In genomic region chr11:69961841-69962240, GRCm38 (mm10) we compare ENCODE assay signal across 38 mouse cellular contexts. TPM values are rescaled to one million over a fixed set of nuclear protein-coding genes. Genes with fewer than 3 reads are reported as not detected.
DNase-seq lines count a peak whose midpoint lies in the region; ATAC-seq and TF ChIP-seq lines count a peak whose summit lies in the region.
"Had no signal": no experiment of that assay in that cellular context is flagged by ENCODE, and none has a peak within 500 bp of the region (broad histone marks: within the 10 kb centered on the region; RNA-seq: fewer than 3 reads in every experiment).

No protein-coding gene starts in this region.

- no peak overlapping the region for H3K9ac ChIP-seq in limb, embryonic 13.5 days
- H3K9ac ChIP-seq in intestine, postnatal 0 days (ENCODE audit: low read depth, low read length), result no peak overlapping the region
- H3K9ac ChIP-seq in stomach, embryonic 15.5 days, result no peak overlapping the region
- H3K9ac ChIP-seq in lung, postnatal 0 days (replicated peaks; ENCODE audit: low read depth), result no peak overlapping the region
- H3K9ac ChIP-seq: forebrain, embryonic 13.5 days; heart, embryonic 13.5 days; hindbrain, embryonic 14.5 days; kidney, embryonic 15.5 days; limb, embryonic 15.5 days; liver, embryonic 13.5 days; neural tube, embryonic 12.5 days had no signal

- TF ChIP-seq EP300 in lung, postnatal 0 days (IDR thresholded peaks at IDR 0.05), result no peak

- TF ChIP-seq POLR2A in cerebellum, adult 2 months (IDR thresholded peaks at IDR 0.05; ENCODE audit: borderline replicate concordance, insufficient read depth, low read length), result no peak

- H3K4me2 ChIP-seq in limb, embryonic 13.5 days (replicated peaks), result no peak overlapping the region
- H3K4me2 ChIP-seq in intestine, postnatal 0 days (replicated peaks; ENCODE audit: low read depth), result peak overlapping the region; percentile 38
- no peak overlapping the region for H3K4me2 ChIP-seq in stomach, embryonic 15.5 days
- no peak overlapping the region for H3K4me2 ChIP-seq in lung, postnatal 0 days (replicated peaks; ENCODE audit: low read depth, low read length)
- H3K4me2 ChIP-seq: forebrain, embryonic 13.5 days; heart, embryonic 13.5 days; hindbrain, embryonic 14.5 days; kidney, embryonic 15.5 days; limb, embryonic 15.5 days; liver, embryonic 13.5 days; neural tube, embryonic 12.5 days had no signal

- no peaks in the 10 kb centered on the region for H3K36me3 ChIP-seq in limb, embryonic 13.5 days
- H3K36me3 ChIP-seq in limb, embryonic 10.5 days, result 0 out of 2 replicates have a peak, but pooled peaks cover 2% of the 10 kb centered on the region
- no peaks in the 10 kb centered on the region for H3K36me3 ChIP-seq in intestine, postnatal 0 days (ENCODE audit: control insufficient read depth, insufficient read depth)
- H3K36me3 ChIP-seq in stomach, embryonic 15.5 days, result no peaks in the 10 kb centered on the region
- no peaks in the 10 kb centered on the region for H3K36me3 ChIP-seq in lung, postnatal 0 days (ENCODE audit: insufficient read depth, low read length)
- H3K36me3 ChIP-seq: heart, embryonic 13.5 days; kidney, embryonic 15.5 days; limb, embryonic 15.5 days; liver, embryonic 13.5 days; midbrain, embryonic 10.5 days; neural tube, embryonic 12.5 days had no signal

- no peaks in the 10 kb centered on the region for H3K9me3 ChIP-seq in limb, embryonic 13.5 days
- H3K9me3 ChIP-seq in limb, embryonic 10.5 days (replicated peaks), result no peaks in the 10 kb centered on the region
- no peaks in the 10 kb centered on the region for H3K9me3 ChIP-seq in intestine, postnatal 0 days (ENCODE audit: control insufficient read depth)
- H3K9me3 ChIP-seq in stomach, embryonic 15.5 days, result no peaks in the 10 kb centered on the region
- H3K9me3 ChIP-seq in lung, postnatal 0 days (ENCODE audit: low read length), result no peaks in the 10 kb centered on the region
- H3K9me3 ChIP-seq: forebrain, embryonic 13.5 days; heart, embryonic 13.5 days; kidney, embryonic 15.5 days; limb, embryonic 15.5 days; liver, embryonic 13.5 days; midbrain, embryonic 10.5 days; neural tube, embryonic 12.5 days had no signal

- no peak for TF ChIP-seq CTCF in intestine, postnatal 0 days (IDR thresholded peaks at IDR 0.05; ENCODE audit: low read depth)
- TF ChIP-seq CTCF in lung, postnatal 0 days (IDR thresholded peaks at IDR 0.05), result no peak
- TF ChIP-seq CTCF in cerebellum, adult 2 months (IDR thresholded peaks at IDR 0.05; ENCODE audit: borderline replicate concordance, insufficient read depth, low read depth, low read length), result no peak

- 48% methylated on average over 5 of the region's 5 CpGs for WGBS in limb, embryonic 13.5 days
- WGBS in limb, embryonic 10.5 days, result 47% methylated on average over 5 of the region's 5 CpGs
- 16% methylated on average over 5 of the region's 5 CpGs for WGBS in intestine, postnatal 0 days
- 22% methylated on average over 5 of the region's 5 CpGs for WGBS in stomach, embryonic 15.5 days
- 32% methylated on average over 5 of the region's 5 CpGs for WGBS in lung, postnatal 0 days
- 55% methylated on average over 5 of the region's 5 CpGs for WGBS in cerebellum, adult 2 months

- no peak for ATAC-seq in limb, embryonic 13.5 days (ENCODE audit: low FRiP score, low read depth)
- peak; percentile 42 for ATAC-seq in granulocyte monocyte progenitor cell, adult 5-6 weeks (replicated peaks; ENCODE audit: poor library complexity, severe bottlenecking)
- ATAC-seq in intestine, postnatal 0 days, result peak; percentile 47
- no peak for ATAC-seq in stomach, embryonic 15.5 days (ENCODE audit: insufficient read depth, low FRiP score, low read depth)
- no peak for ATAC-seq in frontal cortex, adult (ENCODE audit: low TSS enrichment)
- ATAC-seq in lung, postnatal 0 days, result no peak
- ATAC-seq: activated CD4-positive, CD25-positive, alpha-beta regulatory T cell, adult 4 months; forebrain, embryonic 13.5 days; midbrain, embryonic 16.5 days had no signal

- H3K4me1 ChIP-seq in limb, embryonic 13.5 days, result peaks cover 18% of the 10 kb centered on the region
- H3K4me1 ChIP-seq in limb, embryonic 10.5 days, result peaks cover 17% of the 10 kb centered on the region
- H3K4me1 ChIP-seq in intestine, postnatal 0 days (replicated peaks; ENCODE audit: control insufficient read depth, insufficient read depth, low read length), result no peaks in the 10 kb centered on the region
- peaks cover 10% of the 10 kb centered on the region; the same call in 1 of the 2 replicates for H3K4me1 ChIP-seq in stomach, embryonic 15.5 days
- no peaks in the 10 kb centered on the region for H3K4me1 ChIP-seq in lung, postnatal 0 days (ENCODE audit: insufficient read depth, low read depth, low read length)
- no peaks in the 10 kb centered on the region for H3K4me1 ChIP-seq in cerebellum, adult 2 months (ENCODE audit: control insufficient read depth, insufficient read depth, low read length)

- 0 out of 2 replicates have a peak overlapping the region, but pooled peaks have one; percentile 1 for H3K4me3 ChIP-seq in limb, embryonic 13.5 days
- H3K4me3 ChIP-seq in limb, embryonic 10.5 days, result no peak overlapping the region
- H3K4me3 ChIP-seq in intestine, postnatal 0 days (ENCODE audit: low read depth, low read length), result 0 out of 2 replicates have a peak overlapping the region, but pooled peaks have one; percentile 7
- no peak overlapping the region for H3K4me3 ChIP-seq in stomach, embryonic 15.5 days (replicated peaks)
- H3K4me3 ChIP-seq in lung, postnatal 0 days (ENCODE audit: low read depth, low read length), result no peak overlapping the region
- H3K4me3 ChIP-seq in cerebellum, adult 2 months (replicated peaks; ENCODE audit: insufficient read depth, low read depth, low read length), result no peak overlapping the region
- H3K4me3 ChIP-seq: forebrain, embryonic 13.5 days; gastrocnemius, adult 2 months; heart, adult 2 months; heart, embryonic 13.5 days; kidney, embryonic 15.5 days; limb, embryonic 15.5 days; liver, embryonic 13.5 days; midbrain, embryonic 10.5 days; myocyte; neural tube, embryonic 12.5 days had no signal

- no peak for DNase-seq in limb, embryonic 10.5 days (ENCODE audit: low spot score)
- no peak for DNase-seq in lung, postnatal 0 days (ENCODE audit: low spot score)
- DNase-seq in cerebellum, adult 2 months, result no peak
- DNase-seq: adrenal gland, adult 8-10 months; cerebellum, adult 8-10 months; cerebellum, postnatal 25 days; gastrocnemius, adult 2 months; gastrocnemius, postnatal 36 days; heart, adult 2 months; heart, postnatal 10 days; kidney, adult 18-20 months; kidney, postnatal 25 days; liver, embryonic 13.5 days; lung, adult 2 months; lung, postnatal 14 days; right cerebral cortex, postnatal 4 days; thymus, adult 18-20 months; thymus, postnatal 36 days had no signal

- H3K27me3 ChIP-seq in limb, embryonic 13.5 days, result peaks cover 75% of the 10 kb centered on the region
- peaks cover 61% of the 10 kb centered on the region for H3K27me3 ChIP-seq in limb, embryonic 10.5 days (ENCODE audit: low read depth, poor library complexity, severe bottlenecking)
- 0 out of 2 replicates have a peak, but pooled peaks cover 4% of the 10 kb centered on the region for H3K27me3 ChIP-seq in intestine, postnatal 0 days (replicated peaks; ENCODE audit: control insufficient read depth, insufficient read depth, low read length)
- H3K27me3 ChIP-seq in stomach, embryonic 15.5 days (replicated peaks), result peaks cover 25% of the 10 kb centered on the region
- peaks cover 16% of the 10 kb centered on the region for H3K27me3 ChIP-seq in lung, postnatal 0 days (replicated peaks; ENCODE audit: insufficient read depth, low read length)
- H3K27me3 ChIP-seq in cerebellum, adult 2 months (ENCODE audit: control insufficient read depth, insufficient read depth, low read length), result peaks cover 5% of the 10 kb centered on the region; the same call in 1 of the 2 replicates

- H3K27ac ChIP-seq in limb, embryonic 13.5 days, result no peak overlapping the region
- H3K27ac ChIP-seq in limb, embryonic 10.5 days, result no peak overlapping the region
- H3K27ac ChIP-seq in intestine, postnatal 0 days (ENCODE audit: low read depth, low read length), result peak overlapping the region; percentile 92
- 0 out of 2 replicates have a peak overlapping the region, but pooled peaks have one; percentile 51 for H3K27ac ChIP-seq in stomach, embryonic 15.5 days
- no peak overlapping the region for H3K27ac ChIP-seq in lung, postnatal 0 days (ENCODE audit: low read length)
- H3K27ac ChIP-seq in cerebellum, adult 2 months (ENCODE audit: insufficient read depth, low read length), result no peak overlapping the region
- H3K27ac ChIP-seq: forebrain, embryonic 13.5 days; gastrocnemius, adult 2 months; heart, adult 2 months; heart, embryonic 13.5 days; hindbrain, embryonic 14.5 days; kidney, embryonic 15.5 days; limb, embryonic 15.5 days; liver, embryonic 13.5 days; midbrain, embryonic 10.5 days; neural tube, embryonic 12.5 days had no signal

RNA-seq across cellular contexts. Expression of gene Cldn7, which starts 2.7 kb away (rescaled TPM):
- polyA plus RNA-seq in limb, embryonic 13.5 days (2015; fragmentation: Nextera tagmentation; extraction: Ambion mirVana), result 13.4 and 14.4 TPM in 2 replicates
- 28.7 and 35.4 TPM in 2 replicates for polyA plus RNA-seq in limb, embryonic 10.5 days (2016; fragmentation: Nextera tagmentation; extraction: Ambion mirVana)
- total RNA-seq in granulocyte monocyte progenitor cell, adult 5-6 weeks (2014; fragmentation: Nextera tagmentation), result not detected in 2 replicates
- not detected in 2 replicates for total RNA-seq in granulocyte monocyte progenitor cell, adult 5-6 weeks (2017)
- 1,243 and 1,341 TPM in 2 replicates for polyA plus RNA-seq in intestine, postnatal 0 days (2015; fragmentation: Nextera tagmentation; extraction: Ambion mirVana)
- polyA plus RNA-seq in stomach, embryonic 15.5 days (2015; fragmentation: Nextera tagmentation; extraction: Ambion mirVana), result 438 and 517 TPM in 2 replicates
- polyA plus RNA-seq in lung, postnatal 0 days (2015; fragmentation: Nextera tagmentation; extraction: Ambion mirVana), result 212 and 230 TPM in 2 replicates
- 0.33 TPM in 1 of 2 replicates, not detected in the other for polyA plus RNA-seq in cerebellum, adult 2 months (2012; rRNA removed)
- total RNA-seq: gastrocnemius, adult 2 months; gastrocnemius, postnatal 36 days; heart, adult 2 months; heart, postnatal 10 days; layer of hippocampus, adult 18-20 months; layer of hippocampus, postnatal 14 days; left cerebral cortex, adult 8-10 months; left cerebral cortex, postnatal 36 days had no signal
- polyA plus RNA-seq: activated CD4-positive, CD25-positive, alpha-beta regulatory T cell, adult 4 months; myocyte had no signal

RNA-seq across cellular contexts. Expression of gene Slc2a4, which starts 13.9 kb away (rescaled TPM):
- polyA plus RNA-seq in limb, embryonic 13.5 days (2015; fragmentation: Nextera tagmentation; extraction: Ambion mirVana), result 29.2 and 29.6 TPM in 2 replicates
- 19.9 and 29.3 TPM in 2 replicates for polyA plus RNA-seq in limb, embryonic 10.5 days (2016; fragmentation: Nextera tagmentation; extraction: Ambion mirVana)
- not detected in 2 replicates for total RNA-seq in granulocyte monocyte progenitor cell, adult 5-6 weeks (2014; fragmentation: Nextera tagmentation)
- total RNA-seq in granulocyte monocyte progenitor cell, adult 5-6 weeks (2017), result not detected in 2 replicates
- polyA plus RNA-seq in intestine, postnatal 0 days (2015; fragmentation: Nextera tagmentation; extraction: Ambion mirVana), result 18.3 and 18.7 TPM in 2 replicates
- polyA plus RNA-seq in stomach, embryonic 15.5 days (2015; fragmentation: Nextera tagmentation; extraction: Ambion mirVana), result 26.3 and 28.9 TPM in 2 replicates
- 3.7 and 4.3 TPM in 2 replicates for polyA plus RNA-seq in lung, postnatal 0 days (2015; fragmentation: Nextera tagmentation; extraction: Ambion mirVana)
- 5.9 and 7.2 TPM in 2 replicates for polyA plus RNA-seq in cerebellum, adult 2 months (2012; rRNA removed)
- total RNA-seq: hematopoietic stem cell, adult 5-6 weeks had no signal
- polyA plus RNA-seq: activated CD4-positive, CD25-positive, alpha-beta regulatory T cell, adult 4 months had no signal

RNA-seq across cellular contexts. Expression of gene Ctdnep1, which starts 19.1 kb away (rescaled TPM):
- 30.8 and 31.2 TPM in 2 replicates for polyA plus RNA-seq in limb, embryonic 13.5 days (2015; fragmentation: Nextera tagmentation; extraction: Ambion mirVana)
- polyA plus RNA-seq in limb, embryonic 10.5 days (2016; fragmentation: Nextera tagmentation; extraction: Ambion mirVana), result 22.2 and 24.8 TPM in 2 replicates
- 191 and 254 TPM in 2 replicates for total RNA-seq in granulocyte monocyte progenitor cell, adult 5-6 weeks (2014; fragmentation: Nextera tagmentation)
- total RNA-seq in granulocyte monocyte progenitor cell, adult 5-6 weeks (2017), result 19.3 and 23.8 TPM in 2 replicates
- 23.2 and 24.1 TPM in 2 replicates for polyA plus RNA-seq in intestine, postnatal 0 days (2015; fragmentation: Nextera tagmentation; extraction: Ambion mirVana)
- polyA plus RNA-seq in stomach, embryonic 15.5 days (2015; fragmentation: Nextera tagmentation; extraction: Ambion mirVana), result 23.0 and 23.2 TPM in 2 replicates
- 23.7 and 24.7 TPM in 2 replicates for polyA plus RNA-seq in lung, postnatal 0 days (2015; fragmentation: Nextera tagmentation; extraction: Ambion mirVana)
- polyA plus RNA-seq in cerebellum, adult 2 months (2012; rRNA removed), result 93.9 and 108 TPM in 2 replicates

RNA-seq across cellular contexts. Expression of gene Elp5, which starts 20.5 kb away (rescaled TPM):
- 126 and 134 TPM in 2 replicates for polyA plus RNA-seq in limb, embryonic 13.5 days (2015; fragmentation: Nextera tagmentation; extraction: Ambion mirVana)
- polyA plus RNA-seq in limb, embryonic 10.5 days (2016; fragmentation: Nextera tagmentation; extraction: Ambion mirVana), result 154 and 176 TPM in 2 replicates
- total RNA-seq in granulocyte monocyte progenitor cell, adult 5-6 weeks (2014; fragmentation: Nextera tagmentation), result 59.4 and 70.0 TPM in 2 replicates
- 58.2 and 77.5 TPM in 2 replicates for total RNA-seq in granulocyte monocyte progenitor cell, adult 5-6 weeks (2017)
- polyA plus RNA-seq in intestine, postnatal 0 days (2015; fragmentation: Nextera tagmentation; extraction: Ambion mirVana), result 56.8 and 57.7 TPM in 2 replicates
- 92.9 and 99.4 TPM in 2 replicates for polyA plus RNA-seq in stomach, embryonic 15.5 days (2015; fragmentation: Nextera tagmentation; extraction: Ambion mirVana)
- 65.9 and 72.1 TPM in 2 replicates for polyA plus RNA-seq in lung, postnatal 0 days (2015; fragmentation: Nextera tagmentation; extraction: Ambion mirVana)
- polyA plus RNA-seq in cerebellum, adult 2 months (2012; rRNA removed), result 106 and 109 TPM in 2 replicates

RNA-seq across cellular contexts. Expression of gene Ybx2, which starts 26.2 kb away (rescaled TPM):
- 9.3 and 9.7 TPM in 2 replicates for polyA plus RNA-seq in limb, embryonic 13.5 days (2015; fragmentation: Nextera tagmentation; extraction: Ambion mirVana)
- polyA plus RNA-seq in limb, embryonic 10.5 days (2016; fragmentation: Nextera tagmentation; extraction: Ambion mirVana), result 6.1 TPM in 2 replicates
- total RNA-seq in granulocyte monocyte progenitor cell, adult 5-6 weeks (2014; fragmentation: Nextera tagmentation), result not detected in 2 replicates
- total RNA-seq in granulocyte monocyte progenitor cell, adult 5-6 weeks (2017), result 2.1 TPM in 1 of 2 replicates, not detected in the other
- polyA plus RNA-seq in intestine, postnatal 0 days (2015; fragmentation: Nextera tagmentation; extraction: Ambion mirVana), result 0.42 and 0.43 TPM in 2 replicates
- 2.9 and 3.3 TPM in 2 replicates for polyA plus RNA-seq in stomach, embryonic 15.5 days (2015; fragmentation: Nextera tagmentation; extraction: Ambion mirVana)
- polyA plus RNA-seq in lung, postnatal 0 days (2015; fragmentation: Nextera tagmentation; extraction: Ambion mirVana), result 1.00 and 1.1 TPM in 2 replicates
- polyA plus RNA-seq in cerebellum, adult 2 months (2012; rRNA removed), result 16.5 and 16.8 TPM in 2 replicates
- polyA plus RNA-seq: activated CD4-positive, CD25-positive, alpha-beta regulatory T cell, adult 4 months had no signal

Comparison
In these comparisons a context has a peak if more than half of its experiments do, and no peak if none do; other contexts are left out.
1. H3K4me3 ChIP-seq: peak in limb, embryonic 13.5 days (single experiment) and intestine, postnatal 0 days (single experiment); none in limb, embryonic 10.5 days (single experiment), stomach, embryonic 15.5 days (single experiment), lung, postnatal 0 days (single experiment) and cerebellum, adult 2 months (single experiment).
2. ATAC-seq: peak in granulocyte monocyte progenitor cell, adult 5-6 weeks (single experiment) and intestine, postnatal 0 days (single experiment); none in limb, embryonic 13.5 days (single experiment), stomach, embryonic 15.5 days (single experiment), frontal cortex, adult (single experiment) and lung, postnatal 0 days (single experiment).
3. H3K27ac ChIP-seq: peak in intestine, postnatal 0 days (single experiment) and stomach, embryonic 15.5 days (single experiment); none in limb, embryonic 13.5 days (single experiment), limb, embryonic 10.5 days (single experiment), lung, postnatal 0 days (single experiment) and cerebellum, adult 2 months (single experiment).
4. RNA of gene Cldn7, which starts 2.7 kb away (polyA plus RNA-seq): 1,243 to 1,341 TPM in intestine, postnatal 0 days, 438 to 517 TPM in stomach, embryonic 15.5 days, 212 to 230 TPM in lung, postnatal 0 days, 28.7 to 35.4 TPM in limb, embryonic 10.5 days and 13.4 to 14.4 TPM in limb, embryonic 13.5 days; 0.33 TPM in cerebellum, adult 2 months; every median in the first group is over 10 times any median in the second.